Mouse (Mus musculus) fat pad, adult 2 months (tissue): Measurements from ENCODE around the gene Taf1b.
A peak's percentile ranks its signal among the peaks of the same experiment; 100 is the strongest.

Source experiments
- DNase-seq: peaks from one replicate; pipeline ENCODE4 v3.0.0-alpha.2; 2011; ENCODE audit warnings: low read depth, low spot score; ENCODE audit errors: extremely low read depth

The Taf1b gene

GRCm38 (mm10) chr12:24548885-24549284, 50.7 kb downstream of the Taf1b start:
- no peak for DNase-seq

- DNase-seq: no peak
Measured at GRCm38 (mm10) chr12:24552531-24552930, 54.4 kb downstream of the Taf1b start.

GRCm38 (mm10) chr12:24555976-24556375, 57.8 kb downstream of the Taf1b start:
- DNase-seq: no peak

- no peak for DNase-seq
Measured at GRCm38 (mm10) chr12:24563395-24563960, 65.3 kb downstream of the Taf1b start.

- no peak for DNase-seq
Measured at GRCm38 (mm10) chr12:24565311-24565710, 67.2 kb downstream of the Taf1b start.

GRCm38 (mm10) chr12:24567606-24568005, 69.4 kb downstream of the Taf1b start:
- no peak for DNase-seq

GRCm38 (mm10) chr12:24571523-24572392, 73.6 kb downstream of the Taf1b start, which contains the start of gene Grhl1:
TSS of gene Grhl1 (plus strand) at chr12:24572283.
- DNase-seq: no peak

- no peak for DNase-seq
Measured at GRCm38 (mm10) chr12:24572421-24573274, 74.5 kb downstream of the Taf1b start.

- no peak for DNase-seq
Measured at GRCm38 (mm10) chr12:24573275-24573580, 75.1 kb downstream of the Taf1b start.

GRCm38 (mm10) chr12:24574870-24575269, 76.7 kb downstream of the Taf1b start:
- DNase-seq: no peak

- no peak for DNase-seq
Measured at GRCm38 (mm10) chr12:24580452-24580851, 82.3 kb downstream of the Taf1b start.

GRCm38 (mm10) chr12:24580996-24581683, 83.0 kb downstream of the Taf1b start:
- DNase-seq: no peak

- DNase-seq: no peak
Measured at GRCm38 (mm10) chr12:24583653-24584052, 85.5 kb downstream of the Taf1b start.

GRCm38 (mm10) chr12:24584835-24585234, 86.7 kb downstream of the Taf1b start:
- no peak for DNase-seq

- DNase-seq: no peak
Measured at GRCm38 (mm10) chr12:24586193-24586592, 88.0 kb downstream of the Taf1b start.

- no peak for DNase-seq
Measured at GRCm38 (mm10) chr12:24590371-24590770, 92.2 kb downstream of the Taf1b start.

GRCm38 (mm10) chr12:24592055-24592454, 93.9 kb downstream of the Taf1b start:
- DNase-seq: peak; percentile 92

GRCm38 (mm10) chr12:24592956-24593672, 95.0 kb downstream of the Taf1b start:
- DNase-seq: peak; percentile 100

- no peak for DNase-seq
Measured at GRCm38 (mm10) chr12:24597376-24597775, 99.2 kb downstream of the Taf1b start.

GRCm38 (mm10) chr12:24599366-24599895, 101.3 kb downstream of the Taf1b start:
- no peak for DNase-seq
